Mouse (Mus musculus): Measurements from ENCODE around the gene Nol4l. TPM values are rescaled to one million over a fixed set of nuclear protein-coding genes. Genes with fewer than 3 reads are reported as not detected.

Gene Nol4l
- total and polyA plus RNA-seq, 3 experiments: 13.9 to 39.2 (median 23.4) TPM

- no peaks in the 10 kb centered on the region for H3K9me3 ChIP-seq (replicated peaks)
- ATAC-seq (ENCODE audit: extremely low read depth, insufficient number of reproducible peaks, low FRiP score, poor library complexity, severe bottlenecking) (no peak), DNase-seq (ENCODE audit: low spot score) (no peak)
- H3K4me3 ChIP-seq (ENCODE audit: low read depth, low read length): no peak overlapping the region
- peaks cover 44% of the 10 kb centered on the region; the same call in 1 of the 2 replicates for H3K27me3 ChIP-seq (ENCODE audit: insufficient read depth, low read length)
- peaks cover 40% of the 10 kb centered on the region for H3K4me1 ChIP-seq (ENCODE audit: insufficient read depth, low read depth, low read length)
- H3K36me3 ChIP-seq (replicated peaks): peaks cover 3% of the 10 kb centered on the region
- TF ChIP-seq GATA2 (IDR thresholded peaks at IDR 0.05; ENCODE audit: borderline replicate concordance, low read depth, low read length) (no peak), GATA1 (IDR thresholded peaks at IDR 0.05; ENCODE audit: borderline replicate concordance, low read length) (no peak)
These were observed 39.7 kb downstream of the Nol4l start for GRCm38 (mm10) chr2:153490116-153490515.

- H3K27me3 ChIP-seq (ENCODE audit: insufficient read depth, low read length): peaks cover 42% of the 10 kb centered on the region; the same call in 1 of the 2 replicates
- H3K36me3 ChIP-seq (replicated peaks): peaks cover 38% of the 10 kb centered on the region
- H3K4me3 ChIP-seq (ENCODE audit: low read depth, low read length): no peak overlapping the region
- H3K4me1 ChIP-seq (ENCODE audit: insufficient read depth, low read depth, low read length): peaks cover 22% of the 10 kb centered on the region
- TF ChIP-seq TAL1 (conservative IDR thresholded peaks at IDR 0.05; ENCODE audit: low read depth, low read length) (no peak), POLR2AphosphoS5 (IDR thresholded peaks at IDR 0.05; ENCODE audit: insufficient replicate concordance, low read depth, low read length) (no peak), GATA1 (IDR thresholded peaks at IDR 0.05; ENCODE audit: borderline replicate concordance, low read length) (no peak), CTCF (IDR thresholded peaks at IDR 0.05; ENCODE audit: low read depth, low read length) (no peak), GATA2 (IDR thresholded peaks at IDR 0.05; ENCODE audit: borderline replicate concordance, low read depth, low read length) (no peak)
- DNase-seq (ENCODE audit: low spot score) (no peak), ATAC-seq (ENCODE audit: extremely low read depth, insufficient number of reproducible peaks, low FRiP score, poor library complexity, severe bottlenecking) (no peak)
- H3K9me3 ChIP-seq (replicated peaks): no peaks in the 10 kb centered on the region
These were observed 45.7 kb downstream of the Nol4l start for GRCm38 (mm10) chr2:153484071-153484470.

GRCm38 (mm10) chr2:153483118-153483983 lies 46.4 kb downstream of the Nol4l start:
- Histone ChIP-seq H3K36me3 (replicated peaks) (peaks cover 45% of the 10 kb centered on the region), H3K27me3 (ENCODE audit: insufficient read depth, low read length) (peaks cover 42% of the 10 kb centered on the region; the same call in 1 of the 2 replicates), H3K4me3 (ENCODE audit: low read depth, low read length) (no peak overlapping the region), H3K4me1 (ENCODE audit: insufficient read depth, low read depth, low read length) (peaks cover 29% of the 10 kb centered on the region), H3K9me3 (replicated peaks) (no peaks in the 10 kb centered on the region)
- peak; percentile 58 for ATAC-seq (ENCODE audit: extremely low read depth, insufficient number of reproducible peaks, low FRiP score, poor library complexity, severe bottlenecking)
- TF ChIP-seq TAL1 (conservative IDR thresholded peaks at IDR 0.05; ENCODE audit: low read depth, low read length) (no peak), POLR2AphosphoS5 (IDR thresholded peaks at IDR 0.05; ENCODE audit: insufficient replicate concordance, low read depth, low read length) (no peak), GATA2 (IDR thresholded peaks at IDR 0.05; ENCODE audit: borderline replicate concordance, low read depth, low read length) (no peak), CTCF (IDR thresholded peaks at IDR 0.05; ENCODE audit: low read depth, low read length) (no peak), GATA1 (IDR thresholded peaks at IDR 0.05; ENCODE audit: borderline replicate concordance, low read length) (no peak)
- DNase-seq (ENCODE audit: low spot score): peak; percentile 50

GRCm38 (mm10) chr2:153481861-153482120 lies 48.0 kb downstream of the Nol4l start:
- peaks cover 43% of the 10 kb centered on the region; the same call in 1 of the 2 replicates for H3K27me3 ChIP-seq (ENCODE audit: insufficient read depth, low read length)
- no peaks in the 10 kb centered on the region for H3K9me3 ChIP-seq (replicated peaks)
- DNase-seq (ENCODE audit: low spot score) (no peak), ATAC-seq (ENCODE audit: extremely low read depth, insufficient number of reproducible peaks, low FRiP score, poor library complexity, severe bottlenecking) (no peak)
- H3K4me3 ChIP-seq (ENCODE audit: low read depth, low read length): no peak overlapping the region
- H3K36me3 ChIP-seq (replicated peaks): peaks cover 58% of the 10 kb centered on the region
- peaks cover 29% of the 10 kb centered on the region for H3K4me1 ChIP-seq (ENCODE audit: insufficient read depth, low read depth, low read length)
- TF ChIP-seq CTCF (IDR thresholded peaks at IDR 0.05; ENCODE audit: low read depth, low read length) (no peak), GATA1 (IDR thresholded peaks at IDR 0.05; ENCODE audit: borderline replicate concordance, low read length) (no peak), GATA2 (IDR thresholded peaks at IDR 0.05; ENCODE audit: borderline replicate concordance, low read depth, low read length) (no peak), TAL1 (conservative IDR thresholded peaks at IDR 0.05; ENCODE audit: low read depth, low read length) (no peak), POLR2AphosphoS5 (IDR thresholded peaks at IDR 0.05; ENCODE audit: insufficient replicate concordance, low read depth, low read length) (no peak)

- no peaks in the 10 kb centered on the region for H3K9me3 ChIP-seq (replicated peaks)
- H3K4me3 ChIP-seq (ENCODE audit: low read depth, low read length): no peak overlapping the region
- DNase-seq (ENCODE audit: low spot score) (no peak), ATAC-seq (ENCODE audit: extremely low read depth, insufficient number of reproducible peaks, low FRiP score, poor library complexity, severe bottlenecking) (no peak)
- no peak for TF ChIP-seq GATA1 (IDR thresholded peaks at IDR 0.05; ENCODE audit: borderline replicate concordance, low read length)
- TF ChIP-seq GATA2 (IDR thresholded peaks at IDR 0.05; ENCODE audit: borderline replicate concordance, low read depth, low read length): no peak
- no peak for TF ChIP-seq CTCF (IDR thresholded peaks at IDR 0.05; ENCODE audit: low read depth, low read length)
- TF ChIP-seq POLR2AphosphoS5 (IDR thresholded peaks at IDR 0.05; ENCODE audit: insufficient replicate concordance, low read depth, low read length): no peak
- TF ChIP-seq TAL1 (conservative IDR thresholded peaks at IDR 0.05; ENCODE audit: low read depth, low read length): no peak
- peaks cover 29% of the 10 kb centered on the region for H3K4me1 ChIP-seq (ENCODE audit: insufficient read depth, low read depth, low read length)
- peaks cover 43% of the 10 kb centered on the region; the same call in 1 of the 2 replicates for H3K27me3 ChIP-seq (ENCODE audit: insufficient read depth, low read length)
- H3K36me3 ChIP-seq (replicated peaks): peaks cover 63% of the 10 kb centered on the region
These were observed 48.5 kb downstream of the Nol4l start for GRCm38 (mm10) chr2:153481108-153481860.

- Histone ChIP-seq H3K9me3 (replicated peaks) (no peaks in the 10 kb centered on the region), H3K36me3 (replicated peaks) (peaks cover 77% of the 10 kb centered on the region), H3K27me3 (ENCODE audit: insufficient read depth, low read length) (peaks cover 34% of the 10 kb centered on the region; the same call in 1 of the 2 replicates), H3K4me3 (ENCODE audit: low read depth, low read length) (no peak overlapping the region), H3K4me1 (ENCODE audit: insufficient read depth, low read depth, low read length) (peaks cover 45% of the 10 kb centered on the region)
- DNase-seq (ENCODE audit: low spot score): no peak
- peak; percentile 47 for ATAC-seq (ENCODE audit: extremely low read depth, insufficient number of reproducible peaks, low FRiP score, poor library complexity, severe bottlenecking)
- TF ChIP-seq GATA1 (IDR thresholded peaks at IDR 0.05; ENCODE audit: borderline replicate concordance, low read length) (no peak), CTCF (IDR thresholded peaks at IDR 0.05; ENCODE audit: low read depth, low read length) (no peak), TAL1 (conservative IDR thresholded peaks at IDR 0.05; ENCODE audit: low read depth, low read length) (no peak), GATA2 (IDR thresholded peaks at IDR 0.05; ENCODE audit: borderline replicate concordance, low read depth, low read length) (no peak), POLR2AphosphoS5 (IDR thresholded peaks at IDR 0.05; ENCODE audit: insufficient replicate concordance, low read depth, low read length) (no peak)
These were observed 50.3 kb downstream of the Nol4l start for GRCm38 (mm10) chr2:153479486-153479885.

All from G1E (cell line).